Mouse (Mus musculus) layer of hippocampus, adult 2 months (tissue): ENCODE data around the gene Lpcat2. TPM values are rescaled to one million over a fixed set of nuclear protein-coding genes. Genes with fewer than 3 reads are reported as not detected.

ENCODE experiments used
- DNase-seq, 2 experiments: peaks; one replicate each; pipeline ENCODE4 v3.0.0; 2022; ENCODE audit warnings: low spot score in 2 of 2
- H3K27ac ChIP-seq: fragments of 200-600 bp; 2 replicates; pipeline ENCODE4 v1.8.1; 2022
- H3K4me3 ChIP-seq: fragments of 200-600 bp; 2 replicates; pipeline ENCODE4 v1.8.1; 2022; ENCODE audit warnings: mild to moderate bottlenecking
- CTCF ChIP-seq: fragments of 200-600 bp; conservative IDR thresholded peaks from 2 replicates; pipeline ENCODE4 v1.8.1; 2022; ENCODE audit warnings: antibody characterized with exemption, mild to moderate bottlenecking, moderate library complexity
- total RNA-seq, 2 experiments: library from RNA; stranded (reverse); gene quantifications; 2 replicates each; pipeline ENCODE4 v1.2.3; 2021

Lpcat2 gene
- total RNA-seq, 2 experiments from 2014 or later: 10.0 to 11.2 TPM

DNA sequence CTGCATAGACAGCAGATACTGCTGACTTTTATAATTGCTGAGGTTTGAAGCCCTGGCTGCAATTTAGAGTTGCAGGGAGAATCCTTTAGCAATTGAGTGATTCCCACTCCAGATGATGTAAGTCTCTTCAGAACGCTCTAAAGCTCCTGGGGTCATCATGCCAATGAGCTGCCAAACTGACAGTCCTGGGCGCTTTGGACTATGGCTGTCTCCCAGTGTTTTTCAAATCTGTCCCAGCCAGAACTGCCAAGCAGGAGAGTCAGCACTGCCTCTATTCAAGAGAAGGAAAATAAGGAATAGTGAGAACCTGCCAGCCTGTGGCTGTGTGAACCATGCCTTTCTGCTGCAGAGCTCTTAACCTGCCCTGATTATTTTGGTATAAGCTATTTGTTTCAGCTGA lies 47.8 kb downstream of the Lpcat2 start:
- no peak for DNase-seq
- Histone ChIP-seq H3K4me3 (no peak overlapping the region), H3K27ac (no peak overlapping the region)
- TF ChIP-seq CTCF: no peak

DNA sequence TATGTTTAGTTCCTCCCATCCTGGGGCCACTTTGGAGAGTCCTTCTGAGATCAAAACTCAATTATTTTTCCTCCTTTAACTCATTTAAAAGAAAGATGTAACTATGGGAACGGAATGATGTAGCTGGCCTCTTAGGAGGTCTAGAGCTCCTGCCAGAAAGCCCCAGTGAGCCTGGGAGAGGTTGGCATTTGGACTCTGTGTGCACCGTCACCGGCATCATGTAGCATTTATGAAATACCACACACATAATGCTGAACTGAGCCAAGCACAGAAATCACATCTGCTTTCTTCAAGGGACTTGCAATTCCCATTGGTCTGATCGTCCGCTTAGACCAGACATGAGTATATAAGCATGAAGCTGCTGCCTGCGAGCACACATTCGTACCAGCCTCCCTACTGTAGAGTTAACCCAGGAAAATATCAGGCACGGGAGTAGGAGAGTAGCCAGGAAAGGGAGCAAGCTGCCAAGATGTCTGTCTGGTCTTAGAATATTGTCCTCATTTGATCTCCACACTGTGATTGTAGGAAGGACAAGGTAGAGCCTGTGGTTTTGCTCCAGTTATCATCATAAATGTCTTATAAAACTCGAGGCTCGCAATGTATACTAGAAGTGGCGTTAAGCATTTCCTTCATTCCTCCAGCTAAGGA lies 48.5 kb downstream of the Lpcat2 start:
- Histone ChIP-seq H3K4me3 (no peak overlapping the region), H3K27ac (no peak overlapping the region)
- no peak for DNase-seq
- TF ChIP-seq CTCF: no peak

- TF ChIP-seq CTCF: no peak
- no peak overlapping the region for H3K4me3 ChIP-seq
- DNase-seq: no peak
- no peak overlapping the region for H3K27ac ChIP-seq
Measured at GRCm38 (mm10) chr8:92906553-92906952, 51.4 kb downstream of the Lpcat2 start.

DNA sequence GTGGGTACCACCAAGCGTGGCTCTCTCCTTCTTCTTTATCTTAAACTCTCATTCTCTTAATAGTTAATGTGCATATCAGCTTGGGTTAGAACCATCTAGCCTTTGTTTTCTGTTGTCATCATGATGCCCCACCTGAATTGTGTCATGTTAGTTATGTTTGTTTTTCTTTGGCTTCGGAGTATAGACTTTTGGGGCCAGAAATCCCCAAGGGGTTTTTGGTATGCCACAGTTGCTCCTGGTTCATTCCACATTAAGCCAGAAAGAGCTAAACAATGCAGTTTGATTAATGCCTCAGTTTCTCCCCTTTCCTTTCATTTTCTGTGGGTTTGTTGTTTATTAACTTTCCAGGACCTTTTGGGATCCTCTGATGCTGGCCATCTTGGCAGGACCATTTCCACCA lies 53.3 kb downstream of the Lpcat2 start:
- no peak for TF ChIP-seq CTCF
- Histone ChIP-seq H3K27ac (no peak overlapping the region), H3K4me3 (no peak overlapping the region)
- DNase-seq: no peak

- no peak for DNase-seq
- TF ChIP-seq CTCF: no peak
- no peak overlapping the region for H3K27ac ChIP-seq
- no peak overlapping the region for H3K4me3 ChIP-seq
Measured at GRCm38 (mm10) chr8:92911477-92911876, 56.3 kb downstream of the Lpcat2 start.

GRCm38 (mm10) chr8:92913396-92913795 lies 58.3 kb downstream of the Lpcat2 start:
- H3K27ac ChIP-seq: no peak overlapping the region
- no peak for DNase-seq
- no peak for TF ChIP-seq CTCF

GRCm38 (mm10) chr8:92916082-92916481 lies 60.9 kb downstream of the Lpcat2 start:
- TF ChIP-seq CTCF: no peak
- no peak for DNase-seq
- no peak overlapping the region for H3K27ac ChIP-seq
- no peak overlapping the region for H3K4me3 ChIP-seq

More at GRCm38 (mm10) chr8:92913396-92913795, 58.3 kb downstream of the Lpcat2 start:
- no peak overlapping the region for H3K4me3 ChIP-seq

GRCm38 (mm10) chr8:92921768-92922167 lies 66.6 kb downstream of the Lpcat2 start:
- DNase-seq: no peak
- H3K4me3 ChIP-seq: no peak overlapping the region
- no peak for TF ChIP-seq CTCF
- H3K27ac ChIP-seq: no peak overlapping the region

DNA sequence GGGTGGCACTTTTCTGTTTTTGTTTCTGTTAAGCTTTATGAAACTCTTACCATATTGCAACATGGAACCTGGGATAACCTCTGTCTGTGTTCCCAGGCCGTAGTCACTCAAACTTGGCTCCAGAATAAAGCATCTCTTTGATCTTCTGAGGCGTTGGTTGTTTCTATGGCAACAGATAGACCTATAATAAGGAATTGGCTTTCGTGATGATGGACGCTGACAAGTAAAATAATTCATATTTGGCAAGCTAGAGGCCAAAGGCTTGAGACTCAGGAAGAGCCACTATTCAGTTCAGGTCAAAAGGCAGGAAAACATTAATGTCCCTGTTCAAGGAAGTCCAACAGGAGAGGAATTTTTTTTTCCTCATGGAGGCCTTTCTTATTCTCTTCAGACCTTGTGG lies 73.8 kb downstream of the Lpcat2 start:
- no peak overlapping the region for H3K27ac ChIP-seq
- no peak overlapping the region for H3K4me3 ChIP-seq
- DNase-seq: no peak
- no peak for TF ChIP-seq CTCF

DNA sequence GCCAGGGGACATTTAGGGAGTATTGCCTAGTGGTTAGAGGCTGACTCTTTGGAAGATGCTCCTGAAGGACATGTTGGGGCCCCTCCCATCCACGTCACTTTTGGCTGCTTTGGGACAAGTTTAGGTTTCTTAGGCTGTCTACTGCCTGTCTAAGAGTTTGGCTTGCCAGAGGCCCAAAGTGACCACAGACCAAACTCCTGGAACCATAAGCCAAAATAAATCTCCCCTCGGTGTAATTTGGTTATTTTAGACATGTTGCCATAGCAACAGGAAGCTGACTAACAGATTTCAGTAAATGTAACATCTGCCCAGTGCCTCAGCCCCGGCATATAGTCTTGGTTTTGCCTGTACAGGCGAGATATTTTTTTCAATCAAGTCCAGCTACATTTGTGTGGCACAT lies 82.9 kb downstream of the Lpcat2 start:
- H3K27ac ChIP-seq: no peak overlapping the region
- DNase-seq: no peak
- no peak for TF ChIP-seq CTCF
- no peak overlapping the region for H3K4me3 ChIP-seq

DNA sequence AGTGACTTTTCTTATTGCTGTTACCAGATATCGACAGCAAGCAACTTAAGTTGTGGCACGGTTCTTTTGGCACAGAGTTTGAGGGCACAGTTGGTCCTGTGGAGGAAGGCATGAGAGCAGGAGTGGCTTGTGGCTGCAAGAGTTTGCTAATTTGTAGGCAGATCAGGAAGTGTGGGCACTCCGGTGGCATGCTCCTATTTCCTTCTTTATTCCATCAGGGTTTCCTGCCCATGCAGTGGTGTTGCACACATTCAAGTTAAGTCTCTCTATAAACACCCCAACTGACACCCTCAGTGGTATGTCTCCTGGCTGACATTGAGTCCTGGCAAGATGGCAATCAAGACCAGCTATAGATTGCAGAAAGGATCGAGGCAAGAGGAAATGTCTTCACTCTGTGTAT lies 93.9 kb downstream of the Lpcat2 start:
- DNase-seq: no peak
- no peak overlapping the region for H3K4me3 ChIP-seq
- no peak for TF ChIP-seq CTCF

GRCm38 (mm10) chr8:92950639-92951371 lies 95.7 kb downstream of the Lpcat2 start:
- no peak for DNase-seq
- Histone ChIP-seq H3K4me3 (no peak overlapping the region), H3K27ac (no peak overlapping the region)
- TF ChIP-seq CTCF: no peak

More for the DNA sequence above, 93.9 kb downstream of the Lpcat2 start:
- no peak overlapping the region for H3K27ac ChIP-seq

DNA sequence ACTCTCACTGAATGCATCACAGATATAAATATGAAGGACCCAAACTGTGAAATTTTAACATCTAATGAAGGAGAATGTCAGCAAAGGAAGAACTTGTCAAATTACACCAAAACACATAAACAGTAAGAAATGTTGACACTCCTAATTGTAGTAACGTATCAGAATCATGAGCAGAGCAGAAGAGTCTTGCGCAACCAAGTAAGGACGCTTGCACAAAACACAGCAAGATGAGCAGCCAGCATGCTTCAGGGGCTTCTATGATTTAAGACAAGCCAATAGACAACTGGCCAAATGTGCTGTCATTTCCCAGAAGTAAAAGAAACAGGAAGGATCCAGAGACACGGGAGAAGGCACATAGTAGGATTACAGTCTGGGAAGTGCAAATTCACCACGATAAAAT lies 98.9 kb downstream of the Lpcat2 start:
- H3K27ac ChIP-seq: no peak overlapping the region
- H3K4me3 ChIP-seq: no peak overlapping the region
- TF ChIP-seq CTCF: no peak
- DNase-seq: no peak

GRCm38 (mm10) chr8:92959779-92960178 lies 104.6 kb downstream of the Lpcat2 start, which contains the start of gene Slc6a2:
Gene Slc6a2 (plus strand): TSS chr8:92960079.
- Histone ChIP-seq H3K4me3 (peak within 1 kb of the TSS; percentile 35), H3K27ac (no peak within 1 kb of the TSS)
- no peak for TF ChIP-seq CTCF
- no peak for DNase-seq
